Mouse (Mus musculus): ENCODE measurements around the gene Speer4f2.

GRCm38 (mm10) chr5:17389926-17390325 lies 16.9 kb downstream of the Speer4f2 start:
- TF ChIP-seq GATA1 (IDR thresholded peaks at IDR 0.05; ENCODE audit: low read length) (no peak), TAL1 (IDR thresholded peaks at IDR 0.05; ENCODE audit: low read length) (no peak)
